Mouse (Mus musculus) embryonic fibroblast, embryonic 13.5 days (primary cell): ENCODE results near the gene Nob1.

Experiments used
- CTCF ChIP-seq: IDR thresholded peaks from 2 replicates; pipeline ENCODE4 v1.5.1; 2011; ENCODE audit warnings: mild to moderate bottlenecking, control low read depth, low read length, moderate library complexity, borderline replicate concordance; ENCODE audit not compliant: insufficient read depth
- POLR2A ChIP-seq: IDR thresholded peaks from 2 replicates; pipeline ENCODE4 v1.6.1; 2011; ENCODE audit warnings: low read depth, mild to moderate bottlenecking, control low read depth, low read length, moderate library complexity

GRCm38 (mm10) chr8:107468811-107469302 lies 44.0 kb upstream of the Nob1 start:
- TF ChIP-seq POLR2A (no peak), CTCF (no peak)
